Mouse (Mus musculus) thymus, adult 2 months (tissue): ENCODE data around the gene Chchd5.

Experiments
- CTCF ChIP-seq: fragments of 200-500 bp; IDR thresholded peaks from 2 replicates; pipeline ENCODE4 v1.5.1; 2012; ENCODE audit warnings: mild to moderate bottlenecking, control low read depth, low read length, moderate library complexity, borderline replicate concordance; ENCODE audit not compliant: control insufficient read depth, poor library complexity, insufficient read depth; ENCODE audit errors: extremely low read depth
- POLR2A ChIP-seq: fragments of 200-500 bp; IDR thresholded peaks from 2 replicates; pipeline ENCODE4 v1.6.1; 2012; ENCODE audit warnings: mild to moderate bottlenecking, low read length, control low read depth, moderate library complexity; ENCODE audit not compliant: control insufficient read depth, poor library complexity, insufficient read depth; ENCODE audit errors: extremely low read depth

DNA sequence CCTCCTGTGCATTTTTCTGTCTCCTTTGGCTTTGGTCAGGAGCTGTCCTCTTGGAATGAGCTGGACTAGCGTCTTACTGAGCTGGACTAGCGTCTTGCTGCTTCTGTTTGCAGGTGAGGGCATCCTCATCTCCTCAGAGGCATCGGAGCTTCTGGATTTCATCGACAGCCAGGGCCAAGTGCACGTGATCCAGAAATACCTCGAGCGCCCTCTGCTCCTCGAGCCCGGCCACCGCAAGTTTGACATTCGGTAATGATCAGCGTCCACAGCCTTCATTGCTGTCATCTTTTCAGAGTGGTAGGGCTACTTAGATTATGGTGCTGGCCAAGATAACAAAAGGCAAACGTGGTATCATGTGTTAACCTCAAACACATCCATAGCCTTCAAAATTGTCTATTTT is 48.4 kb upstream of the Chchd5 start:
- TF ChIP-seq CTCF (no peak), POLR2A (no peak)
